Mouse (Mus musculus): ENCODE data around the gene Lmnb2. TPM values are rescaled to one million over a fixed set of nuclear protein-coding genes. Genes with fewer than 3 reads are reported as not detected.

Lmnb2 gene
- 67.4 and 72.6 TPM in 2 replicates for polyA plus RNA-seq (2012; rRNA removed)

GRCm38 (mm10) chr10:80917779-80918434, at the start of gene Lmnb2:
TSS of gene Lmnb2 (minus strand) at chr10:80918245.

GRCm38 (mm10) chr10:80929299-80930226, 11.5 kb upstream of the Lmnb2 start, which contains the start of gene Gadd45b:
TSS of gene Gadd45b (plus strand) at chr10:80930073.

GRCm38 (mm10) chr10:80900318-80901247, 17.5 kb downstream of the Lmnb2 start, which contains the start of gene Timm13:
TSS of gene Timm13 (minus strand) at chr10:80900969.

GRCm38 (mm10) chr10:80871581-80871980, 46.5 kb downstream of the Lmnb2 start, which contains the start of gene Tmprss9:
TSS of gene Tmprss9 (plus strand) at chr10:80871848.

GRCm38 (mm10) chr10:80854913-80855748, 62.9 kb downstream of the Lmnb2 start, which contains the start of the genes Lsm7 and Sppl2b:
TSS of gene Lsm7 (minus strand) at chr10:80855209.
TSS of gene Sppl2b (plus strand) at chr10:80855275.

Other genes starting within 250 kb of the Lmnb2 start
- 87.9 and 92.8 TPM in 2 replicates for gene Mknk2, start 240.1 kb downstream of the Lmnb2 start, polyA plus RNA-seq (2012; rRNA removed)
- 34.5 and 37.2 TPM in 2 replicates for gene Mob3a, start 216.3 kb downstream of the Lmnb2 start, polyA plus RNA-seq (2012; rRNA removed)
- gene Izumo4, start 216.1 kb downstream of the Lmnb2 start, polyA plus RNA-seq (2012; rRNA removed) = 66.3 and 70.4 TPM in 2 replicates
- gene Ap3d1, start 176.0 kb downstream of the Lmnb2 start, polyA plus RNA-seq (2012; rRNA removed) = 153 and 171 TPM in 2 replicates
- gene Dot1l, start 163.0 kb downstream of the Lmnb2 start, polyA plus RNA-seq (2012; rRNA removed) = 46.3 and 56.0 TPM in 2 replicates
- 85.0 and 92.8 TPM in 2 replicates for gene Sf3a2, start 120.0 kb downstream of the Lmnb2 start, polyA plus RNA-seq (2012; rRNA removed)
- 116 and 118 TPM in 2 replicates for gene Plekhj1, start 119.6 kb downstream of the Lmnb2 start, polyA plus RNA-seq (2012; rRNA removed)
- 1.4 and 1.5 TPM in 2 replicates for gene Amh, start 113.0 kb downstream of the Lmnb2 start, polyA plus RNA-seq (2012; rRNA removed)
- 0.48 and 2.0 TPM in 2 replicates for gene Jsrp1, start 104.7 kb downstream of the Lmnb2 start, polyA plus RNA-seq (2012; rRNA removed)
- gene Oaz1, start 91.6 kb downstream of the Lmnb2 start, polyA plus RNA-seq (2012; rRNA removed) = 683 and 719 TPM in 2 replicates
- gene Lingo3, start 74.2 kb downstream of the Lmnb2 start, polyA plus RNA-seq (2012; rRNA removed) = 3.6 and 3.8 TPM in 2 replicates
- 387 and 393 TPM in 2 replicates for gene Lsm7, start 63.0 kb downstream of the Lmnb2 start, polyA plus RNA-seq (2012; rRNA removed)
- gene Sppl2b, start 63.0 kb downstream of the Lmnb2 start, polyA plus RNA-seq (2012; rRNA removed) = 92.4 and 97.1 TPM in 2 replicates
- gene Tmprss9, start 46.4 kb downstream of the Lmnb2 start, polyA plus RNA-seq (2012; rRNA removed) = 0.18 and 0.24 TPM in 2 replicates
- 220 and 228 TPM in 2 replicates for gene Timm13, start 17.3 kb downstream of the Lmnb2 start, polyA plus RNA-seq (2012; rRNA removed)
- gene Gadd45b, start 11.8 kb upstream of the Lmnb2 start, polyA plus RNA-seq (2012; rRNA removed) = 11.8 and 18.5 TPM in 2 replicates
- gene Gng7, start 96.7 kb upstream of the Lmnb2 start, polyA plus RNA-seq (2012; rRNA removed) = 10.9 and 12.3 TPM in 2 replicates
- gene Diras1, start 107.4 kb upstream of the Lmnb2 start, polyA plus RNA-seq (2012; rRNA removed) = 37.6 and 39.8 TPM in 2 replicates
- 53.7 and 54.5 TPM in 2 replicates for gene Slc39a3, start 119.2 kb upstream of the Lmnb2 start, polyA plus RNA-seq (2012; rRNA removed)
- gene Sgta, start 141.9 kb upstream of the Lmnb2 start, polyA plus RNA-seq (2012; rRNA removed) = 278 and 296 TPM in 2 replicates
- 68.1 and 69.3 TPM in 2 replicates for gene Thop1, start 151.8 kb upstream of the Lmnb2 start, polyA plus RNA-seq (2012; rRNA removed)
- gene Creb3l3, start 180.6 kb upstream of the Lmnb2 start, polyA plus RNA-seq (2012; rRNA removed) = 0.23 and 0.35 TPM in 2 replicates
- 179 and 186 TPM in 2 replicates for gene Map2k2, start 187.7 kb upstream of the Lmnb2 start, polyA plus RNA-seq (2012; rRNA removed)
- gene Zbtb7a, start 217.0 kb upstream of the Lmnb2 start, polyA plus RNA-seq (2012; rRNA removed) = 10.6 and 12.4 TPM in 2 replicates
- 41.9 and 42.9 TPM in 2 replicates for gene Pias4, start 249.7 kb upstream of the Lmnb2 start, polyA plus RNA-seq (2012; rRNA removed)